Mouse (Mus musculus) neutrophil, adult 59 days (primary cell): ENCODE measurements around the gene B3galt2. TPM values are rescaled to one million over a fixed set of nuclear protein-coding genes. Genes with fewer than 3 reads are reported as not detected.

Experiments
- total RNA-seq, 2 experiments: library from RNA; stranded (reverse); gene quantifications; 1 replicate in 1 of 2; 2 replicates in 1 of 2; pipeline ENCODE4 v1.2.4; 2023

Gene B3galt2
- not detected for total RNA-seq

GRCm38 (mm10) chr1:143640650-143641407 lies at the start of gene B3galt2:
TSS of gene B3galt2 (plus strand) at chr1:143640664.

GRCm38 (mm10) chr1:143702741-143703262 lies 62.3 kb downstream of the B3galt2 start, which contains the start of gene Cdc73:
TSS of gene Cdc73 (minus strand) at chr1:143702893.

Other genes with a start within 250 kb of the B3galt2 start
- 10 to 100 TPM; 56.0 to 57.3 TPM for gene Cdc73, start 62.2 kb downstream of the B3galt2 start, total RNA-seq
- gene Glrx2, start 75.7 kb downstream of the B3galt2 start, total RNA-seq: 10 to 100 TPM; 20.8 to 29.5 TPM
- gene Trove2, start 136.4 kb downstream of the B3galt2 start, total RNA-seq: 1 to 10 TPM; 1.5 TPM
- 10 to 100 TPM; 27.8 to 29.0 TPM for gene Uchl5, start 136.6 kb downstream of the B3galt2 start, total RNA-seq